Mouse (Mus musculus): Measurements from ENCODE around the gene Ssr4. TPM values are rescaled to one million over a fixed set of nuclear protein-coding genes. Genes with fewer than 3 reads are reported as not detected.
A peak's percentile ranks its signal among the peaks of the same experiment; 100 is the strongest.
"Not testable (repeated sequence)": the region's sequence is repeated elsewhere in the genome, so short reads cannot be mapped to it uniquely, and the experiment has no call there.

Ssr4 gene
- 100 to 1,000 TPM; 103 TPM for total RNA-seq (2021)

DNA sequence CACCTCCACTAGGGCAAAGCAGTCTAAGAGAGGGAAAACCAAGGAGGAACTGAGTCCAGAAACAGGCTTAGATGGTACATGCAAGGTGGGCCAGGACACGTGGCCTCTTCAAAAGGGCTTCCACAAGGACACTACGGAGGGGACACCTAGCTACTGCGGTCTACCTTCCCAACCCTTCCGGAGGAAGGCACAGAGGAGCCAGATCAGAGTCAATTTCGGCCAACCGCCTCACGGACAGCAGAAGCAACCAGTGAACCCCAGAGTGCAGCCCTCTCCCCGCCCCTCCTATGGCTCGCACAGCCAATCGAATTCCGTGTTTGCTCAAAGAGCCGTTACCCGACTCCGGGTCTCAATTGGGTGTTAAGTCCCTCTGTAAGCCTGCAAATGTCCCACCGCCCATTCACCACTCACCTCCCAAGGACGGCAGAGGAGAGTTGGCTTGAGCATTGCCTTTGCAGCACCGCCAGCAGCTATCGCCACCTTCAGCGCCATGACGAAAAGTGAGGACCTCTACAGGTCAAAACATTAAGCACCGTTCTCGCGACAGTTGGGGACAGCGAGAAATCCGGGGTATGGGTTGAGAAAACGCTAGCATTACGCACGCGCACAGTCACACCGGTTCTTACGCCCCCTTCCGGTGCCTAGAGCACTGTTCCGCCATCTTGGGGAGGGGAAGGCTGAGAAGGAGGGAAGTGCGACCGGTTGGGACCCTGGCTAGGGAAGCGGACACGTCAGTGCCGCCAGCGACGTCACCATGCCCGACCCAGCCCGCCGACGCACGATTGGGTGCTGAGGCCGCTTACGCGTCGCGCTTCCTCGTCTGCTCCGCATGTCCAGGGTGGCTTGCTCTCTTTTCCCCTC is at the start of gene Ssr4, which contains the start of gene Idh3g:
Gene Ssr4, plus strand, starts transcription at position 665 of the 861 bp plus-strand sequence.
Gene Idh3g, minus strand, starts transcription at position 534 of the 861 bp plus-strand sequence.
- peak; percentile 95 for DNase-seq
- intact Hi-C loops (cut with DNase I) = loop anchor here (5.0 to 10.0 kb wide), 2 partner anchors 136 to 458 kb away; partner anchors contain the start of genes Arhgap4, Flna and Naa10

DNA sequence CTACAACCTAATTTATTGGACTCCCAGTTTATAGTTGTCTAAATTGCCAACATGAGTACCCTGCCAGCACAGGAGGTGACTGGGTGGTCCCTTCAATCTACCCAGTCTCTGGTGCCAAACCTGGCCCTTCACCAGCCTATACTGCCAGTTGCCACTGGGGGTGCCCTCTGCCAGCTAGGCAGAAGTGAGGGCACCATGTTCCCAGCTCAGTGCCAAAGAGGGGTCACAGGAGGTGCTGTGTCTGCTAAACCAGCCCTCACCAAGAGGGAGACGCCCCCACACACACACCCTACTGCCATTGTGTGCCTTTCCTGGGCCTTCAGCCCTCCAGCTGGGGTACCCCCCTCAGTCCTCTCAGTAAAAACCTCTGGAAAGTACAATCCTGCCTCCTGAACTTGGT is 48.7 kb upstream of the Ssr4 start:
- DNase-seq = no peak
- intact Hi-C loops (cut with DNase I) = no loop called here

DNA sequence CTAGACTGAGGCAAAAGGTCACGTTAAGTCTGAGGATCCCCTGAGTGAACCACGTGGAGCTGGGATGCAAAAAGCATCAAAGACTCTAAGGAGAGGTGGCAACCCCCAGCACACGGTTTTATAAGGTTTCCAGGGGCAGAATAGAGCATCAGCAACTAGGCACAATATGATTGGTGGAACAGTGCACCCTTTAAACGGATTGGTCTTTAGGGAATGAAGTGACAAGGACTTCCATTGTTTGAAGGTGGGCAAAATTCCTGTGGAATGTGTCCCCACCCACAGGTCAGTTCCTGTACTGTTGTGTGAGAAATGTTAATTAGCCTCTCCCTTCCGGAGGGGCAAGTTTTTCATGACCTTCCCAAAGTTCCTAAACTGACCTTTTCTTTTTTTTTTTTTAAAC is 47.7 kb upstream of the Ssr4 start:
- no peak for DNase-seq
- intact Hi-C loops (cut with DNase I) = no loop called here

DNA sequence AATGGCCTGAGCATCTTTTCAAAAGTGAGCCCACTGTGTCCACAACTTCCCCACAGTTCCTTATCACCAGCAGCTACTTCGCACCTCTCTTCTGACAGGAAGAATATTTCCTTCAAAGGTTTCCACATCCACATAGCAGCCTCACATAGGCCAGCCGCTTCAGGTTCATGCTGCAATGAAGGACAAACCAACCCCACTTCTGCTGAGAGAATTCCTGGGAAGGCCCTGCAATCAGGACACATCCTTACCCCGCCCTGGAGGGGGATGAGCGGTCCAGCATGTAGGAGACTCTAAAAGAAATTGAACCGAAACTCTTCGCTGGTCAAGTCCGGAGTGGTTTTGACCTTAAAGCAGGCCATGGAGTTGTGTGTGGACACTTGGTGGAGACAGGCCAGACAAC is 47.0 kb upstream of the Ssr4 start:
- DNase-seq; intact Hi-C loops (cut with DNase I): not testable (repeated sequence)

DNA sequence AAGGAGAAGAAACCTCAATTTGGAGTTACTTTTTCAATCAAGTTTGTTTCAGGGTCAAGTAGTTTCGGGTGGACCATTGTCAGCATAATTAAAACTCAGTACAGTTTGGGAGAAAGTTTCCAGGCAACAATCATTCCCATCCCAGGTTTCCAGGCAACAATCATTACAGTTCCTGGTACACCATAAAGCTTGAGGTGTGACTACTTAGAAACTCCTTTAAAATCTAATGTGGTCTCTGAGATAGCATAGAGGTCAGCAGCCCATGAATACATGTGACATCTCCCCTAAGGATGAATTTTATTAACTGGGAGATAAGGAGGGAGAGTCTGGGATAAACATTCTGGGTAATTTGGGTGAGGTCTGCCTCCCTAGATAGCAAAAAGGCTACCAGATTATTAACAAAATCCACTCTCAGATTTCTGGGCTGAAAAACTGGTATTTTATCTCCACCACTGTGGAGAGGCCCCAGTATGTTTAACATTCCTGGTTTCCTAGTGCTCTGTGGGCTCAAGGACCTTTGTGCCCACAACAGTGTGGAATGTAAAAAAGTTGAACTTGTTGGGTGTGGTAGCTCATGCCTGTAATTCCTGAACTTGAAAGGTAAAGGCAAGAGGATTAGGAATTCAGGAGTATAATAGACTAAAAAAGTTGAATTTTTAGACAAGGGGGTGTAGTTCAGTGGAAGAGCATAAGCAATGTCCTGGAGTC is 41.9 kb upstream of the Ssr4 start:
- intact Hi-C loops (cut with DNase I) = no loop called here
- DNase-seq = no peak

DNA sequence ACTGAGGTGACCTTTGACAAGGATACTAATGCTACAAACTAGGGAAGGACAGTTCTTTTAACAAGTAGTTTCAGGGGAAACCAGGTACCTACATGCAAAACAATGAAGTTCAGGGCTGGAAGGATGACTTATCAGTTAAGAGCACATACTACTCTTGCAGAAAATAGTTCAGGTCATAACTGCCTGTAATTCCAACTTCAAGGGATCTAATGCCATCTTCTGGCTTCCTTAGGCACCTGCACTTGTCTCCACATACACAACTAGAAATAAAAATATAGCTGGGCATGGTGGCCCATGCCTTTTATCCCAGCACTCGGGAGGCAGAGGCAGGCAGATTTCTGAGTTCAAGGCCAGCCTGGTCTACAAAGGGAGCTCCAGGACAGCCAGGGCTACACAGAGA is 37.9 kb upstream of the Ssr4 start:
- no peak for DNase-seq
- intact Hi-C loops (cut with DNase I) = no loop called here

DNA sequence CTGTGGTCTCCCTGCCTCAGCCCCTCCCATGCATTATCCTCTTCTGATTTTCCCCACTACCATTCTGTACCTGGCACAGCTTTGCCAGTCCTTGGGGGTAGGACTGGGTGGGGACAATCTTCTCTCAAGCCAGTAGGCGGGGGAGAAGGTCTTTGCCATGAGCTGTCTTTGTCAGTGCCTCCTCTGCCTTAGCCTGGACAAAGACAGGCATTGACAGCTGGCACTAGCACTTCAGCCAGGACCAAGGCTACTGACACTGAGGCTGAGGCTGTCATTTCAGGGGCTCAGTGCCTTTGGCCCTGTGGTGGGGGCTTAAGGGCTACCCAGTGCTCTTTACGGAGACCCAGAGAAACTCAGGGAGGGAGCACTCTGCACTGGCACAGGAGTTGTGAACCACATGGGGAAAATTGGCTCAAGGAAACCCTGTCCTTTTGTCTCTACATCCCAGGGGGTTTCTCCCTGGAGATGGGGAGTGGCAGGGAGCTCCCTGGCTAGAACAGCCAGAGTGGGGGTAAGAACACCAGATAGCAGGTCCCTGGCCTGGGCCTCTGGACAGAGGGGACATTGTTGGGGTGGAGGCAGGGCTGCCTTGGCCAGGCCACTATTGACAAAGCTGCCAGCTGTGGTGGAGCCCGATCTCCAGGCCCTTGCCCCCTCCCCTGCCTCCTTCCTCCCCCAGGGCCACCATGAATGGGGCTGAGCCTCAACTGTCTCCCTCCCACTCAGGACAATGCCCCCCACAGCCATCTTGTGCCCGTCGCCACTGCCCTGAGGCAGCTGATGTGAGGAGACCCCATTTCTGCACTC is 30.3 kb upstream of the Ssr4 start, which contains the start of gene Plxnb3:
Gene Plxnb3, plus strand, starts transcription at position 757 of the 807 bp plus-strand sequence.
- DNase-seq = no peak

DNA sequence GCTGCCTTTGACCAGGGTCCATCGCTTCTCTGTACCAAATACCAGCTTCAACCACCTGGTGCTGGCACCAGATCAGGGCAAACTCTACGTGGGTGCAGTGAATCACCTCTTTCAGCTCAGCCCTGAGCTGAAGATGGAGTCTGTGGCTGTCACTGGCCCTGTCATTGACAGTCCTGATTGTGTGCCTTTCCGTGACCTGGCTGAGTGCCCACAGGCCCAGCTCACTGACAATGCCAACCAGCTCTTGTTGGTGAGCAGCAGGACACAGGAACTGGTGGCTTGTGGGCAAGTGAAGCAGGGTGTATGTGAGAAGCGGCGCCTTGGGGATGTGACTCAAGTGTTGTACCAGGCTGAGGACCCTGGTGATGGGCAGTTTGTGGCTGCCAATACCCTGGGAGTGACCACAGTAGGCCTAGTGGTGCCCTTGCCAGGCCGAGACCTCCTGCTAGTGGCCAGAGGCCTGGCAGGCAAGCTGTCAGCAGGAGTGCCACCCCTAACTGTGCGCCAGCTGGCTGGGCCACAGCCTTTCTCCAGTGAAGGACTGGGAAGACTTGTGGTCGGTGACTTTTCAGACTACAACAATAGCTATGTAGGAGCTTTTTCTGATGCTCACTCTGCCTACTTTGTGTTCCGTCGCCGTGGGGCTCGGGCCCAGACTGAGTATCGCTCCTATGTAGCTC is 28.1 kb upstream of the Ssr4 start:
- DNase-seq = peak in 1 of 2 experiments; percentile 22
- intact Hi-C loops (cut with DNase I) = loop anchor here (5.0 kb wide), 1 partner anchor 36 kb away; no protein-coding TSS in a partner anchor

More for the DNA sequence above, 30.3 kb upstream of the Ssr4 start, which contains the start of gene Plxnb3:
- intact Hi-C loops (cut with DNase I) = loop anchor here (5.0 kb wide), 1 partner anchor 34 kb away; no protein-coding TSS in a partner anchor

DNA sequence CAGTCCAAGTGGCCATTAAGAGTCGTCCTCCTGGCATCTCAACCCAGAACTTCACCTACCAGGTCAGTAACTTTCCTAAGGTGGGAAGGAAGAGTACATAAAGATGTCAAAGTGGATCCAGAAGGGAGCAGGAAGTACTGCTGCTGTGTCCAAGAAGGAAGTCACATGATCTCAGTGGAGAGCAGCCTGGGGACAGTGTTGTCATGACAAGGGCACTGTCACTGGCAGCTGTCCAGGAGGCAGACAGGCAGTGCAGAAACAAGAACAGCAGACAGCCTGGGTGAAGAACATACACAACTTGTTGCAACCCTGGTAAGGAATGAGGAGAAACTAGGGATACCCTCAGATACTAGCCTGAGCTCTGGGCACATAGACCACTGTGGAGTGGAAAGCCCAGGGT is 21.5 kb upstream of the Ssr4 start:
- intact Hi-C loops (cut with DNase I) = no loop called here
- peak; percentile 66 to 71 for DNase-seq

DNA sequence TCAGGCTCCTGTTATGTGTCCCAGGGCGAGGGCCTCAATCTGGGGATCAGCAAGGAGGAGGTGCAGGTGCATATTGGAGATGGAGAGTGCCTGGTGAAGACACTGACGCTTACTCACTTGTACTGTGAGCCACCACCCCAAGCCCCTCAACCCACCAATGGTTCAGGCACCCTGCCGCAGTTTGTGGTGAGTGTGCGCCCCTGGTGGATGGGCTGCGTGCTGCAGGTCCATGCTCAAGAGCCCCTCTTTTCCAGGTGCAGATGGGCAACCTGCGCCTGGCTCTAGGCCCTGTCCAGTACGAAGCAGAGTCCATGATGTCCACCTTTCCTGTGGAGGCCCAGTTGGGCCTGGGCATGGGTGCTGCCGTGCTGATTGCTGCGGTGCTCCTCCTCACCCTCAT is 19.6 kb upstream of the Ssr4 start:
- DNase-seq = peak in 1 of 2 experiments; percentile 31
- intact Hi-C loops (cut with DNase I) = no loop called here

DNA sequence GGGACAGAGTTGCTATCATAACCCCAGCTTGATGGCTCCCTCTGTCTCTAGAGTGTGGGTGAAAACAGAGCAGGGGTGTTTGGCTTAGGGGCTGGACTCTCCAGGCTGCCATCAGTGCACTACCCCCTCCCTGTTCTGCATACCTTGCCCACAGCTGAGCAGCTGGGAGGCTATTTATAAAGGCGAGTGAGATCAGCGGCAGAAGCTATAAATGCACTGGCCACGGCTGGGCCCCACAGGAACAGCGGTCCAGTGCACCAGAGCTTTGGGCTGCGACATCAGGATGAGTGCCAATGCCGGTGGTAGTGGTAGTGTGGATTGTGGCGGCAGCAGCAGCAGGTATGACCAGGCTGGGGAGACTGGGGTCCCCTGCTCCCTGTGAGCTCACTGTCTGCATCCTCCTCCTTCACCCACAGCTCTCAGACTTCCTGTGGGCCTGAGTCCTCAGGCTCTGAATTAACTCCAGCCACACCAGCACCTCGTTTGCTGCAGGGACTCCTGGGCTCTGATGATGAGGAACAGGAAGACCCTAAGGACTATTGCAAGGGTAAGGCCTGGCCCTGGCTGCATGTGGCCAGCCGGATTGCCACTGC is 12.6 kb upstream of the Ssr4 start, which contains the start of gene Srpk3:
Gene Srpk3, plus strand, starts transcription at position 238 of the 593 bp plus-strand sequence.
- intact Hi-C loops (cut with DNase I) = loop anchor here (5.0 kb wide), 1 partner anchor 57 kb away; the partner anchor contains the start of genes Abcd1 and Bcap31
- DNase-seq = peak; percentile 62 to 66

DNA sequence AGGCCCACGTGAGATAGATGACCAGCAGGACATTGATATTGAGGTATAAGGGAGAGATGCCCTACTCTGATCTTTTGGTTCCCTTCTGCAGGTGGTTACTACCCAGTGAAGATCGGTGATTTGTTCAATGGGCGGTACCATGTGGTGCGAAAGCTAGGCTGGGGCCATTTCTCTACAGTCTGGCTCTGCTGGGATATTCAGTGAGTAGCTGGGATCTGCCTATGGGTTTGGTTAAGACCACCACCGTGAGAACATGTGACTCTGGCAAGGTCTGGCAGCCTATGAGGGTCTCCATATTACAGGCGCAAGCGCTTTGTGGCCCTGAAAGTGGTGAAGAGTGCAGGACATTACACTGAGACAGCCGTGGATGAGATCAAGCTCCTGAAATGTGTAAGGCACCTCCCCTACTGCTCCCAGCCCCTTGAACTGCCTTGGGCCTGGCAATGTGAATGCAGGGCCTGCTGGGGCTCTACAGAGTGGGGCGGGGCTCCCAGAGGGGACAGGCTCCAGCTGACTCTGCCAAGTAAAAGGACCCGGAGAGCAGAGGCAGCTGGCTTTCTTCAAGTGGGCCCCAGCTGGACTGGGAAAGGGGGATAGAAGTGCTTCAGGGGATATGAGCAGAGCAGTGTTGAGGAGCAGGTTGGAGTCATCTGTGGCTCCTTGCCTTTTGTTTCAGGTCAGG is 11.9 kb upstream of the Ssr4 start:
- peak; percentile 62 to 67 for DNase-seq
- intact Hi-C loops (cut with DNase I) = loop anchor here (5.0 kb wide), 1 partner anchor 58 kb away; the partner anchor contains the start of genes Abcd1 and Bcap31

DNA sequence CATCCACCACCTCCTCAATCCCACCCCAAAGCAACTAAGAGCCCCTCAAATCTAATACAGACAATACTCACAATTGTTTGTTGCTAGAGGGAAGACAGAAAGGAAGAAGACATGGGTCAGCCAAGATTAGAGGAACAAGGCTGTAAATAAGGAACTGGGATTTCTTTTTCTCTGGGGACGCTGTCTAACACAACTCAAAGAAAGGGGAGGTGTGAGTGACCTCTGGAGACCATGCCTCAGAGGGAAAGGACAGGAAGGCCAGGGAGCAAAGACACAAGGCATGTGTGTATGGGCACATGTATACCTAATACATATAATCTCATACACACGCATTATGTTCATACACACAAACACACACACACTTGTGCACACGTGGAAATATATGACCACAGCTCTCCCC is 4.6 kb upstream of the Ssr4 start:
- no peak for DNase-seq
- intact Hi-C loops (cut with DNase I) = loop anchor here (10.0 kb wide), 1 partner anchor 463 kb away; the partner anchor contains the start of gene Flna

DNA sequence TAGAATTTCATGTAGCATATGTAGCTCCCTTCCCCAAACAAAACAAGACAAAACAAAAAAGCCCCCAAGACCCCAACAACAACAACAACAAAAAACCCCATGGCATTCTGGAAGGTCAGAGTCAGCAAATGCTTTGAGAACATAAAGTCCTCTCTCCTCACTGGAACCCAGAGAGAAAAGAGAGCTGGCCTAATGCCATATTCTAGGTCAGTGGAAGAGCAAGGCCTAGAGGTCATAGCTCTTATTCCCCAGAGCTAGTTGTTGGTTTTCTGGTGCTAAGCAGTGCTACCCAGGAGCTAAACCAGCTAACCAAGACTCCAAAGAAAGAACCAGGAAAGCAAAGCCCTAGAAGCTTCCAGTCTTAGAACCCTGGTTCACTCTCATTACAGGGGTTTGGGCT is 1.2 kb upstream of the Ssr4 start:
- intact Hi-C loops (cut with DNase I) = loop anchor here (5.0 to 10.0 kb wide), 2 partner anchors 137 to 459 kb away; partner anchors contain the start of genes Arhgap4, Flna and Naa10

DNA sequence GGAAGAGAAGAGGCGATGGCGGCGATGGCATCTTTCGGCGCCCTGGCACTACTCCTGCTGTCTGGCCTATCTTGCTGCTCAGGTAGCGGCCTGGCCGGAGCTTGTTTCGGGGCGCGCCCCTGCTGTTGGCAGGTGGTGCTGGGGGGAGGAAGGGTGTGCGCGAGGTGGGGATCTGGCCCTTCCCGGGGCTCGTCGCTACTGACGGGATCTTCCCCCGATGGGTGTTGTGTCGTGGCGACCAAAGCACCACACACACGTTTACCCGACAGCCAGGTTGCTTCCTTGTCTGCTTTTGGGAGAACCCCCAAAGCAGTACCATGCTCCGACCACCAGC is 364 bp downstream of the Ssr4 start:
- intact Hi-C loops (cut with DNase I) = loop anchor here (5.0 to 10.0 kb wide), 2 partner anchors 135 to 458 kb away; partner anchors contain the start of genes Arhgap4, Flna and Naa10
- DNase-seq = no peak

More for the DNA sequence above, 1.2 kb upstream of the Ssr4 start:
- peak; percentile 17 to 23 for DNase-seq

DNA sequence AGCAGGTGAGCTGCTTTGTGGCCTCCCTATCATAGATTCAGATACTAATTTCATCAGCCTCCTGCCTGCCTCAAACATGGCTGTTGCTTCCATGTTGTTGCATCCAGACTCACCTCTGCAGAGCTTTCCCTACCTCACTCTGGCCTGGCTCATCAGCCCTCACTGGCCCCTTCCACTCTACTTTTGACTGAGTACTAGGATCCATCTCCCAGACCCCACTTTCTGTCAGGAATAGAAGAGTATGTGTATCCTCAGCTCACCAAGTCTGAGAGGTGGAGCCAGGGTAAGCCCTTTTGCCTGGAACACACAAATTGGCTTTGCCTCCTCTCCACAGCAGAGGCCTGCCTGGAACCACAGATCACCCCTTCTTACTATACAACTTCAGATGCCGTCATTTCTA is 1.7 kb downstream of the Ssr4 start:
- no peak for DNase-seq
- intact Hi-C loops (cut with DNase I) = loop anchor here (5.0 to 10.0 kb wide), 2 partner anchors 134 to 456 kb away; partner anchors contain the start of genes Arhgap4, Flna and Naa10

DNA sequence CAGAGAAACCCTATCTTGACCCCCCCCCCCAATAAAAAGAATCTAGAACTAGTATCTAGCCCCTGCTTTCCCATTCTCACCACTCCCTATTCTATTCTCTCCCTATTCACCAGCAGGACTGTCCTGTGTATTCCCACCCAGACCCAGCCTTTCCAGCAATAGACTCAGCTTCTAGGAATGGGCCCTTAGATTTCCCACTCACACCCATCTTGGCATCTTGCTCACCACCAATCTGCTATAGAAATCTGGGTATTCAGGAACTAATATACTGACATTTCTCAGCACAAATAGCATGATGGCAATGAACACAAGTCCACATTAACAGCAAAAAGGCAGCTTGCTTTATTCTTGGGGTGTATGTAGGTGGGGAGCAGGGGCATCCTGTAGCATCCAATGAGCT is 6.2 kb downstream of the Ssr4 start:
- DNase-seq = no peak
- intact Hi-C loops (cut with DNase I) = no loop called here

DNA sequence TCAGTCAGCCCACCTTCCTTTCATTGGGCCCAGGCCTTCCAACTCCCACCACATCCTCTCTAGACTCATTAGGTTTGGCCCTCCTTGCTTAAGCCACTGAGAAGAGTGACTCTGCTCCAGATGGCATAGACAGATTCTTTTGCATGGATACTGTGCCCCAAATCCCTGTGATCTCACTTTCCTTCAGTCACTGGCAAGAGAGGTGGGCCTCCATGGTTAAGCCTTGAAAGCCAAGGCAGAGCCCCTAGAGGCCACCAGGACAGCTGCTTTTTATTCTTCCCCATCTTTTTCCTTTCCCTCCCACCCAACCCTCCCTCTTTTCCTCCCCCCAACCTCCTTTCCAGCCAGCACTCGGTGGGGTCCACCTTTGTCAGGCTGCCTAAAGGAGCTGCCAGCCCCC is 6.7 kb downstream of the Ssr4 start:
- DNase-seq = no peak
- intact Hi-C loops (cut with DNase I) = no loop called here
